Mouse (Mus musculus) stomach, postnatal 0 days (tissue): ENCODE measurements at regions not wholly inside any gene's neighbourhood (a gene's known extent, or its start where the extent isn't known, plus 50 kb on each side); places are given as distances from the start of the nearest gene placed in this dataset.

Source experiments
- ATAC-seq: fragments of 200-750 bp; cut with Nextera tagmentation; 2 replicates; pipeline ENCODE4 v1.8.0; 2017; ENCODE audit not compliant: low FRiP score, low TSS enrichment
- DNase-seq: peaks from one replicate; pipeline ENCODE4 v3.0.0-alpha.2; 2016; ENCODE audit warnings: low spot score
- H3K27ac ChIP-seq: fragments of 300-500 bp; sonication (generic); replicated peaks from 2 replicates; pipeline ENCODE4 v1.5.1; 2014; ENCODE audit warnings: mild to moderate bottlenecking, control low read depth
- H3K27me3 ChIP-seq: fragments of 300-500 bp; sonication (generic); 2 replicates; pipeline ENCODE4 v1.6.1; 2014; ENCODE audit warnings: low read length; ENCODE audit not compliant: control insufficient read depth, insufficient read depth
- H3K36me3 ChIP-seq: fragments of 300-500 bp; sonication (generic); 2 replicates; pipeline ENCODE4 v1.6.1; 2014; ENCODE audit warnings: low read length, mixed read lengths; ENCODE audit not compliant: control insufficient read depth, insufficient read depth
- H3K4me1 ChIP-seq: fragments of 300-500 bp; sonication (generic); replicated peaks from 2 replicates; pipeline ENCODE4 v1.6.1; 2014; ENCODE audit warnings: antibody characterized with exemption; ENCODE audit not compliant: control insufficient read depth, insufficient read depth
- H3K4me2 ChIP-seq: fragments of 300-500 bp; sonication (generic); replicated peaks from 2 replicates; pipeline ENCODE4 v1.6.1; 2014; ENCODE audit warnings: low read depth, mild to moderate bottlenecking, control low read depth, moderate library complexity
- H3K4me3 ChIP-seq: fragments of 300-500 bp; sonication (generic); 2 replicates; pipeline ENCODE4 v1.5.1; 2014; ENCODE audit warnings: low read depth, low read length, control low read depth
- H3K9ac ChIP-seq: fragments of 300-500 bp; sonication (generic); 2 replicates; pipeline ENCODE4 v1.6.1; 2014; ENCODE audit warnings: mild to moderate bottlenecking, low read length, control low read depth, mixed read lengths
- H3K9me3 ChIP-seq: fragments of 300-500 bp; sonication (generic); 2 replicates; pipeline ENCODE4 v1.6.1; 2016; ENCODE audit warnings: low read length; ENCODE audit not compliant: control insufficient read depth
- CTCF ChIP-seq: IDR thresholded peaks from 2 replicates; pipeline ENCODE4 v1.5.1; 2016; ENCODE audit warnings: antibody characterized with exemption, low read depth, mild to moderate bottlenecking, moderate library complexity
- EP300 ChIP-seq: optimal IDR thresholded peaks from 2 replicates; pipeline ENCODE3; 2016; ENCODE audit warnings: antibody characterized with exemption
- WGBS: fragments of 180-500 bp; shearing (Covaris S2); extraction: QIAGEN DNeasy Blood & Tissue Kit; methylation state at CpG from one replicate; pipeline ENCODE4 v1.1.7; 2014; 5-methylcytosine and 5-hydroxymethylcytosine counted together

DNA sequence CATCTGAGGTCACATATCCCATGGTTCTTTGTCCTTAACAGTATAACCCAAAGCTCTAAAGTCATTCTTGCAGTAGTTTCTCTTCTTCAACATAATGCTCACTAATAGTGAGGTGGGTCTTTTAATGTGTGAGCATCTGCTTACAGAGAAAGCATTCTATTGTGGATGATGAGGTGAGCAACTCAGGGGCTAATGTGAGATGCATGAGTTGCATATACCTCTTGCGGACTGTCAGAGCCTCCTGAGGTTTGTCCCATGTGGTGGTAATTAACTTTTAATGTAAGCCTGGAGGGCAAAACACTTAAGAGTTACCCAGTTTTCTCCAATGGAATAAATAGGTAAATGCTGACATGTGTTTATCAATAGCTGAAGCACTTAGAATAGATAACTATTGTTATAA lies 334.9 kb upstream of the Defb41 start:
- no peak overlapping the region for H3K27ac ChIP-seq
- H3K9me3 ChIP-seq = no peaks in the 10 kb centered on the region
- ATAC-seq (no peak), DNase-seq (no peak)
- H3K36me3 ChIP-seq = no peaks in the 10 kb centered on the region
- H3K27me3 ChIP-seq = no peaks in the 10 kb centered on the region
- WGBS = 88% methylated on average over 1 of the region's 1 CpGs
- H3K4me2 ChIP-seq = no peak overlapping the region
- TF ChIP-seq EP300 = no peak
- TF ChIP-seq CTCF = no peak
- H3K4me1 ChIP-seq = no peaks in the 10 kb centered on the region
- H3K9ac ChIP-seq = no peak overlapping the region
- no peak overlapping the region for H3K4me3 ChIP-seq

DNA sequence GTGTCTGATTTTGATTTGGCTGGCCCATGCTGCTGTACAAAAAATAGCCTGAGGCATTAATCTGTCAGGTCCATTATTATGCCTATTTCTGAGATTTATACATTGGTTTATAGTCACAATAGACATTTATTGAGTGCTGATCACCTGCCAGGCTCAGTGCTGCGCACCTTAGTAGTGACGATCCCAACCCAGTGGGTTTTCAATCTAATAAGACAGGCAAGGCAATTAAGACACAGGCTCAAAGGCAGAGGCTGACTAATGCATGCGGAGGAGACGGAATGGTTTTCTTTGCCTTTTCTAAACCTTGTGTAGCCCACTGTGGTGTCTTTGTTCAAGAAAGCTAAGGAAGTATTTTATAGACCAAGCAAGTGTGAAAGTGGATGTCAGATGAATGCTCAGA lies 334.0 kb upstream of the Defb41 start:
- H3K9me3 ChIP-seq = no peaks in the 10 kb centered on the region
- H3K4me1 ChIP-seq = no peaks in the 10 kb centered on the region
- WGBS = 81% methylated on average over 4 of the region's 4 CpGs
- no peak for TF ChIP-seq EP300
- TF ChIP-seq CTCF = no peak
- ATAC-seq (no peak), DNase-seq (no peak)
- no peak overlapping the region for H3K9ac ChIP-seq
- no peak overlapping the region for H3K4me2 ChIP-seq
- H3K36me3 ChIP-seq = no peaks in the 10 kb centered on the region
- no peak overlapping the region for H3K27ac ChIP-seq
- H3K27me3 ChIP-seq = no peaks in the 10 kb centered on the region
- no peak overlapping the region for H3K4me3 ChIP-seq

GRCm38 (mm10) chr1:18583358-18584128 lies 318.6 kb upstream of the Defb41 start:
- Histone ChIP-seq H3K9me3 (no peaks in the 10 kb centered on the region), H3K27me3 (no peaks in the 10 kb centered on the region), H3K27ac (no peak overlapping the region), H3K4me2 (no peak overlapping the region), H3K9ac (no peak overlapping the region), H3K4me3 (no peak overlapping the region), H3K36me3 (no peaks in the 10 kb centered on the region), H3K4me1 (no peaks in the 10 kb centered on the region)
- 72% methylated on average over 6 of the region's 6 CpGs for WGBS
- DNase-seq = no peak
- TF ChIP-seq EP300 (no peak), CTCF (no peak)
- no peak for ATAC-seq

- 91% methylated on average over 2 of the region's 2 CpGs for WGBS
- Histone ChIP-seq H3K4me1 (no peaks in the 10 kb centered on the region), H3K27me3 (no peaks in the 10 kb centered on the region), H3K36me3 (no peaks in the 10 kb centered on the region), H3K9ac (no peak overlapping the region), H3K4me3 (no peak overlapping the region), H3K4me2 (no peak overlapping the region), H3K9me3 (no peaks in the 10 kb centered on the region), H3K27ac (no peak overlapping the region)
- TF ChIP-seq EP300 = no peak
- TF ChIP-seq CTCF = no peak
- no peak for ATAC-seq
- DNase-seq = no peak
These were observed 313.7 kb upstream of the Defb41 start for GRCm38 (mm10) chr1:18578625-18579024.

- H3K4me1 ChIP-seq = no peaks in the 10 kb centered on the region
- no peak overlapping the region for H3K4me3 ChIP-seq
- no peak overlapping the region for H3K4me2 ChIP-seq
- H3K27ac ChIP-seq = no peak overlapping the region
- ATAC-seq = no peak
- WGBS = 72% methylated on average over 2 of the region's 2 CpGs
- TF ChIP-seq CTCF = no peak
- no peak for TF ChIP-seq EP300
- no peaks in the 10 kb centered on the region for H3K9me3 ChIP-seq
- H3K36me3 ChIP-seq = no peaks in the 10 kb centered on the region
- no peak overlapping the region for H3K9ac ChIP-seq
- no peaks in the 10 kb centered on the region for H3K27me3 ChIP-seq
- DNase-seq = no peak
These were observed 302.1 kb upstream of the Defb41 start for GRCm38 (mm10) chr1:18567086-18567485.

GRCm38 (mm10) chr1:18551211-18551610 lies 286.3 kb upstream of the Defb41 start:
- 54% methylated on average over 2 of the region's 2 CpGs for WGBS
- TF ChIP-seq EP300 (no peak), CTCF (no peak)
- no peak overlapping the region for H3K9ac ChIP-seq

More at GRCm38 (mm10) chr1:18551211-18551610, 286.3 kb upstream of the Defb41 start:
- no peak overlapping the region for H3K4me2 ChIP-seq
- ATAC-seq = no peak
- no peaks in the 10 kb centered on the region for H3K36me3 ChIP-seq
- no peak for DNase-seq
- no peaks in the 10 kb centered on the region for H3K9me3 ChIP-seq
- H3K4me3 ChIP-seq = no peak overlapping the region
- H3K27me3 ChIP-seq = no peaks in the 10 kb centered on the region
- H3K4me1 ChIP-seq = no peaks in the 10 kb centered on the region
- H3K27ac ChIP-seq = no peak overlapping the region
